Mouse (Mus musculus): ENCODE data around the gene Apol7a. TPM values are rescaled to one million over a fixed set of nuclear protein-coding genes. Genes with fewer than 3 reads are reported as not detected.

The Apol7a gene
- polyA plus RNA-seq, 3 experiments from 2014 or later = not detected

- no peak for ATAC-seq
Measured at GRCm38 (mm10) chr15:77370588-77370987, 28.3 kb downstream of the Apol7a start.

DNA sequence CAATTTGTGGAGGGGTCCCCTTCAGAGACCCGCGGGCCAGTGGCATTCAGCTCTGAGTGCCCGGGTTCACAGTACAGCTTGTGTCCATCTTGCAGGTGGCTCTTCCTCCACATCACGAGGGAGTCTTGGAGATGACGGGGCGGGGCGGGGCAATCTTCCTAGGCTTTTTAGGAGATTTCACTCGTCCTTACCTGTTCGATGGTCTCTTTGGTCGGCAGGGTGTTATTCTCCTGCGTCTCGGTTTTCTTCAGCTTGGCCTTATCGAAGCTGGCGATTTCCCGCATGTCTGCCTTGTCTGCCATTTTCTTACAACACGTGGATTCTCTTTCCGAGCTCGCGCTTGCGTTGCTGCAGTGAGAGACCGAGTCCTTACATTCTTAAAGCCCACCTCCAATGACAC, 28.9 kb downstream of the Apol7a start:
- ATAC-seq = no peak

DNA sequence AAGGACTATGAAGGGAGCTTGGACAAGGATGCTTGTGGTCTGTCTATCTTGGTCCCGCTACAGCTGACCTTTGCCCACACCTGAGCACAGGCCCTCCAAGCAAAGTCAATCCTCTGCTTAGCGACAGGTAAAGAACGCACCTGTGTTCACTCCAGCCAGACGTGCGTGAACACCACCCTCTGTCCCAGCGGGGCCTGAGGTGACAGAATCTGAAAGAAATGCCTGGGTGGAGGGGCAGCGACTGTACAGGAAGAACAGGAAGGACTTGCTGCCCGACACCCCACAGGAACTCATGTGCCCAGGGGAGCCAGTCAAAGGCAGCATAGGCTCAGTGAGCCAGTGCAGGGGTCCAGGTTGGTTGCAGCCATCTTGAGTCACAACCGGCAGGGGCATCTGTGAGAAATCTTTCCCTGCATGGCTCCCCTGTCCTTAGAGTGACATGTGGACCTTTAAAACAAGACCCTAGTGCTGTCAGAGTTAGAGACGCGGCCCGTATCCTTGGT, 30.0 kb downstream of the Apol7a start:
- ATAC-seq = no peak

DNA sequence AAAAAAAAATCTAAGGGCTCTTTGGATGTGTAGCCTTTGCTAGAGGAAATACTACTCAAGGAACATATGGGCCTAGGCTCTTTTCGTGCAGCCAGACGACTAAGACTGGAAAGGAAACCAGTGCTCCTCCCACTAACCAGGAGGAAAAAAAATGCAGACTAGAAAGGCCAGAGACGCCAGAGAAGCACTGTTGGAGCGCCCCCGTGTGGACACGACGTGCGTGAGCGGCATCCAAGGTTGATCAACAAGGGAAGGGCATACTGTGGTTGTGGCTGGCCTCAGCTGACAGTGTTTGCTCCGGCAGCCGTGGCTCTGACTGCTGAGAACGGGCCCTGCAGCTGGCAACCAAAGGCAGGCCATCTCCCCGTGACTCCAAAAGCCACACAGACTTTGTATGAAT, 30.8 kb downstream of the Apol7a start:
- peak; percentile 86 for ATAC-seq

DNA sequence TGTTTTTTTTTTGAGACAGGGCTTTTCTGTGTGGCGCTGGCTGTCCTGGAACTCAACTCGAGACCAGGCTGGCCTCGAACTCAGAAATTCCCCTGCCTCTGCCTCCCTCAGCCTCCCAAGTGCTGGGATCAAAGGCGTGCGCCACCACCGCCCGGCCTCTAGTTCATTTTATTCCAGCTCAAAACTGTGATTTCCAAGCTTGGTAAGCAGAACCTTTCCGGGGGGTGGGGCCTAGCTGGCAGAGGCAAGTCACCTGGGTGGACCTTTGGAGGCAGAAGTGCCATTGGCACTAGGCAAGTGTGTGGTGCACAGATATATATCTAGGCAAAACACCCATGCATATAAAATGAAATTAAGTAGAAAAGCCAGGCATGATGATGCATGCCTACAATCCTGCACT, 31.4 kb downstream of the Apol7a start:
- ATAC-seq = no peak

- ATAC-seq = no peak
Measured at GRCm38 (mm10) chr15:77366706-77367484, 32.0 kb downstream of the Apol7a start.

DNA sequence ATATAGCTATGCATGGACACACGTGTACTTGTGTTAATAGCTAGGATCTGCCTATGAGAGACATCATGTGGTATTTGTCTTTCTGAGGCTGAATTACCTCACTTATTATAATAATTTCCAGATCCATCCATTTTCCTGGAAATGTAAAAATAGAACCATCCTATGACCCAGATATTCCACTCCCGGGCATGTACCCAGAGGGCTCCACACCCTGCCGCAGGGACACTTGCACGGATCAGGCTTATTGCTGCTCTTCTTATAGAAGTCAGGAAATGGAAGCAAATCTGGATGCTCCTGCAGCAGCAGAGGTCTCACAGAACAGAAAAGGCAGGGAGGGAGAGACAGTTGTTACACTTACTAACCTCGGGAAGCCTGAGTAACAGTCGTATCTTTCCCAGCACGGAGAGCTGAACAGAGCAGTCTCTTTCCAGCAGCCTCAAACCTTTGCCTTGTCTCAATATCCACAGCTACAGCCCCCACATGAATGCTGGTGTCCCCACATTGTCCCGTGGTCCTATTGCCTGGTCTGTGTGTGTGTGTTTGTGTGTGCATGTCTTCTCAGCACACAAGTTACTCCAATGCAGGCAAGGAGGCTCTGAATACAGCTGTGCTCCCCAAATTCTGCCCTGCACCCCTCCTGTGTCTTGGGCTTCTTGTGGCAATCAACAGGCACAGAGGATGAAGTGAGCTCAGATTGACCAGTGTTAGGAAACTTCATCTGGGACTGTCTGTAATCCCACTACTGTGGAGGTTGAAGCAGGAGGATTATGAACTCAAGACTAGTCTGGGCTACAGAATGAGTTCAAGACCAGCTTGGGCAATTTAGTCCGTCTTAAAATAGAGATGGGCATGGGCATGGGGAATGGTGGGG, 33.0 kb downstream of the Apol7a start:
- ATAC-seq = no peak

DNA sequence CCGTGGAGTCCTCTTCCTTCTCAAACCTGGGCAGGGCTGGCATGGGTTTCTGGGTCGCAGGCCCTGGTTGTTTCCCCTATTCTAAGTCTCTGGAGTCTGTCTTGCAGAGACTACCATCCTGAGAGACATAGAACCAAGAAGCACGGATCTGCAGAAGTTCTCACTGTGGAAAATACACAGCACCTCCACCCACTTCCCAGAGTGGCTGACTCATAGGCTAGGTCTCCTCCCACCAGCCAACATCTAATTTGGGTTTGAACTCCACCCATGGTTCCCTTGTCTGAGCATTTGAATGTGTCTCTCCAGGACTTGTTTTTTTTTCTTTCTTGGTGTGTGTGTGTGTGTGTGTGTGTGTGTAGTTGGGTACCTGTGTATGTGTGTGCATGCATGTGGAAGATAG, 34.9 kb downstream of the Apol7a start:
- ATAC-seq = no peak

- ATAC-seq = no peak
Measured at GRCm38 (mm10) chr15:77363578-77363977, 35.3 kb downstream of the Apol7a start.

GRCm38 (mm10) chr15:77362952-77363351, 36.0 kb downstream of the Apol7a start:
- no peak for ATAC-seq

- no peak for ATAC-seq
Measured at GRCm38 (mm10) chr15:77359905-77360304, 39.0 kb downstream of the Apol7a start.

DNA sequence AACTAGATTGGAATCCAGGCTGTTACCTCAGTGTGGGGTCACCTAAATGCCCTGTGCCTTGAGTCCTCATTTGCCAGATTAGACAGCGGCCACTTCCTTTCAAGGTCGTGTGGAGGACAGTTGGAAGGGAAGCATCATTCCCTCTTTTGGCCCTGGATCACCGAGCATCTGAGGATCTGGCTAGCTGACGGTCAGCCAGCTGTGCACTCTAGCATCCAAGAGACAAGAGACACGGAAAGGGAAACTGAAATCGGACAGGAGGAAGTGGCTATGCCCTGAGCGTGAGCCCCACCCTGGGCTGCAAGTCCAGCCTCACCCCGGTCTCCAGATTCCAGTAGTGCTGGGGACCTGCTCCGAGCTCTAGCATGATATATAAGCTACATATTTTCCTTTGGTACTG, 39.4 kb downstream of the Apol7a start:
- no peak for ATAC-seq

- no peak for ATAC-seq
Measured at GRCm38 (mm10) chr15:77359084-77359483, 39.8 kb downstream of the Apol7a start.

- ATAC-seq = no peak
Measured at GRCm38 (mm10) chr15:77358320-77359040, 40.4 kb downstream of the Apol7a start.

GRCm38 (mm10) chr15:77356248-77356810, 42.6 kb downstream of the Apol7a start:
- ATAC-seq = no peak

- no peak for ATAC-seq
Measured at GRCm38 (mm10) chr15:77354848-77355551, 43.9 kb downstream of the Apol7a start.

DNA sequence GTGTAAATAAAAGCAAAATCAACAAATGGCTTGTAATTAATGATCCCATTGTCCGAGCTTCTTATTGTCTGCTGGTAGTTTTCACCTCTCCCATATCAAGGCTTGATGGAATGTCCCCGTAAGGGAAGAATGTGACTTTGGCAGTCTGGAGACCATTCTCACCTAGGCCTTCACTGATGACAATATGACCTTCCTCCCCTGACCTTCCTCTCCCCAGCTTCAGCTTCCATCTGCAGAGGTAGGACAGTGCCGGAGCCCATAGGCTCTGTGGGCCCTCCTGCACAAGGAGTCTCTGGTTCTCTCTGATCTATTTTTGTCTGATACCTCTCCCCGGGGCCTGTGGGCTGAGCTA, 44.4 kb downstream of the Apol7a start:
- no peak for ATAC-seq

- no peak for ATAC-seq
Measured at GRCm38 (mm10) chr15:77353764-77354163, 45.1 kb downstream of the Apol7a start.

- ATAC-seq = no peak
Measured at GRCm38 (mm10) chr15:77352863-77353262, 46.0 kb downstream of the Apol7a start.

DNA sequence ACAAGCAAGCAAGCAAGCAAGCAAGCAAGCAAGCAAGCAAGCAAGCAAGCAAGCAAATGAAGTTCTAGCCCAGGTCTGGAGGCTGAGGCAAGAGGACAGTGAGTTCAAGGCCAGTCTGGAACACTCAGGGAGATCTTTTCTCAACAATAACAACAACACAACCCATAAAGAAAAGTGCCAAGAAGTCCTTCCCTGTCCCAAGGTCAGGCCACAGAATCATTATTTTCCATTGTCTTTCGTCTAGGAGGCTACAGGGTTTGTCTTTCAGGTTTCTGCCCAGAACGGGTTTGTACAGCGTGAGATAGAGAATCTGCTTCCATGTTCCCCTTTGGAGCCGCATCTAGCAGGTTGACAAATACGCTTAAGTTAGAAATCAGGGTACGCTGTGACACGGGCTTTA, 48.8 kb downstream of the Apol7a start:
- ATAC-seq = no peak

DNA sequence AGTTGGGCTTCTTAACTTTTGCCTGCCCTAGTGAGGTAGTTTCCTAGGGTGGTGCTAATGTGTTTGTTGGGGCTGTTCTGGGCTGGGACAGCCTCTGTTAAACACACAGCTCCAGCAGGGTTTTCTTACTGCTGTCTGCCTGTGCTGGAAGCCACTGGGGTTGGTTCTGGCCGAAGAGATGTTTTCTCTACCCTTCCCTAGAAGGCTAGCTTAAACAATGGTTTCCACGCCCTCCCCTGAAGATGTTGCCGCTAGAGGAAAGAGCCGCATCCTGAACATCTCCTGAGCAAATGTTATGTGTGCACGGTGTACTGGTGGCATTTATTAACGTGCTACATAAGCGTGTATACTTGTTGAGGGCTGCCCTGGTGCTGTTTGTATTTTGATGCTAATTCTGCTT, 50.8 kb downstream of the Apol7a start:
- no peak for ATAC-seq

Data from inflammation-experienced regulatory T-cells, adult 6 months (primary cell).